Mouse (Mus musculus): ENCODE results near the gene Kansl1. TPM values are rescaled to one million over a fixed set of nuclear protein-coding genes. Genes with fewer than 3 reads are reported as not detected.
"Not testable (repeated sequence)": the region's sequence is repeated elsewhere in the genome, so short reads cannot be mapped to it uniquely, and the experiment has no call there.

The Kansl1 gene
- polyA plus RNA-seq, 1 experiment from 2014 or later, result 16.6 TPM

GRCm38 (mm10) chr11:104461551-104461950 is 7.1 kb downstream of the Kansl1 start:
- H3K9me3 ChIP-seq (replicated peaks; ENCODE audit: control insufficient read depth, low read length), result no peaks in the 10 kb centered on the region
- no peak overlapping the region for H3K27ac ChIP-seq (ENCODE audit: low read depth, low read length)
- no peak overlapping the region for H3K9ac ChIP-seq (ENCODE audit: low read depth, low read length)
- H3K4me1 ChIP-seq (ENCODE audit: control insufficient read depth, insufficient read depth, low read length), result no peaks in the 10 kb centered on the region
- no peaks in the 10 kb centered on the region for H3K27me3 ChIP-seq (ENCODE audit: control insufficient read depth, insufficient read depth, low read length)
- H3K4me2 ChIP-seq, result no peak overlapping the region
- ATAC-seq (replicated peaks; ENCODE audit: insufficient number of reproducible peaks, low FRiP score, low TSS enrichment), result no peak
- H3K4me3 ChIP-seq (ENCODE audit: low read depth, low read length), result no peak overlapping the region
- no peaks in the 10 kb centered on the region; the same call in 1 of the 2 replicates for H3K36me3 ChIP-seq (ENCODE audit: control insufficient read depth, insufficient read depth, low read length)

GRCm38 (mm10) chr11:104459671-104460070 is 9.0 kb downstream of the Kansl1 start:
- no peak for ATAC-seq (replicated peaks; ENCODE audit: insufficient number of reproducible peaks, low FRiP score, low TSS enrichment)
- H3K9ac ChIP-seq (ENCODE audit: low read depth, low read length), result no peak overlapping the region
- H3K4me3 ChIP-seq (ENCODE audit: low read depth, low read length), result no peak overlapping the region
- H3K4me1 ChIP-seq (ENCODE audit: control insufficient read depth, insufficient read depth, low read length), result no peaks in the 10 kb centered on the region
- no peaks in the 10 kb centered on the region; the same call in 1 of the 2 replicates for H3K36me3 ChIP-seq (ENCODE audit: control insufficient read depth, insufficient read depth, low read length)
- 86% methylated on average over 2 of the region's 2 CpGs for WGBS (ENCODE audit: insufficient replicate concordance)
- H3K27me3 ChIP-seq (ENCODE audit: control insufficient read depth, insufficient read depth, low read length), result no peaks in the 10 kb centered on the region
- H3K4me2 ChIP-seq, result no peak overlapping the region
- H3K27ac ChIP-seq (ENCODE audit: low read depth, low read length), result no peak overlapping the region
- H3K9me3 ChIP-seq (replicated peaks; ENCODE audit: control insufficient read depth, low read length), result no peaks in the 10 kb centered on the region

- Histone ChIP-seq H3K4me3 (ENCODE audit: low read depth, low read length) (no peak overlapping the region), H3K27ac (ENCODE audit: low read depth, low read length) (no peak overlapping the region), H3K4me2 (no peak overlapping the region), H3K9ac (ENCODE audit: low read depth, low read length) (no peak overlapping the region), H3K36me3 (ENCODE audit: control insufficient read depth, insufficient read depth, low read length) (no peaks in the 10 kb centered on the region; the same call in 1 of the 2 replicates), H3K9me3 (replicated peaks; ENCODE audit: control insufficient read depth, low read length) (no peaks in the 10 kb centered on the region), H3K27me3 (ENCODE audit: control insufficient read depth, insufficient read depth, low read length) (no peaks in the 10 kb centered on the region), H3K4me1 (ENCODE audit: control insufficient read depth, insufficient read depth, low read length) (no peaks in the 10 kb centered on the region)
- no peak for ATAC-seq (replicated peaks; ENCODE audit: insufficient number of reproducible peaks, low FRiP score, low TSS enrichment)
- 76% methylated on average over 2 of the region's 2 CpGs for WGBS (ENCODE audit: insufficient replicate concordance)
These were observed 10.2 kb downstream of the Kansl1 start for GRCm38 (mm10) chr11:104458507-104458906.

- Histone ChIP-seq H3K27ac (ENCODE audit: low read depth, low read length) (no peak overlapping the region), H3K4me2 (no peak overlapping the region), H3K9me3 (replicated peaks; ENCODE audit: control insufficient read depth, low read length) (peaks cover 3% of the 10 kb centered on the region; the same call in 1 of the 2 replicates), H3K36me3 (ENCODE audit: control insufficient read depth, insufficient read depth, low read length) (no peaks in the 10 kb centered on the region), H3K4me3 (ENCODE audit: low read depth, low read length) (no peak overlapping the region), H3K9ac (ENCODE audit: low read depth, low read length) (no peak overlapping the region), H3K27me3 (ENCODE audit: control insufficient read depth, insufficient read depth, low read length) (no peaks in the 10 kb centered on the region), H3K4me1 (ENCODE audit: control insufficient read depth, insufficient read depth, low read length) (no peaks in the 10 kb centered on the region)
- 100% methylated on average over 1 of the region's 1 CpGs for WGBS (ENCODE audit: insufficient replicate concordance)
- no peak for ATAC-seq (replicated peaks; ENCODE audit: insufficient number of reproducible peaks, low FRiP score, low TSS enrichment)
These were observed 16.0 kb downstream of the Kansl1 start for GRCm38 (mm10) chr11:104452709-104453108.

- ATAC-seq (replicated peaks; ENCODE audit: insufficient number of reproducible peaks, low FRiP score, low TSS enrichment), result no peak
- 89% methylated on average over 1 of the region's 1 CpGs for WGBS (ENCODE audit: insufficient replicate concordance)
- no peak overlapping the region for H3K9ac ChIP-seq (ENCODE audit: low read depth, low read length)
- H3K4me1 ChIP-seq (ENCODE audit: control insufficient read depth, insufficient read depth, low read length), result no peaks in the 10 kb centered on the region
- no peak overlapping the region for H3K4me3 ChIP-seq (ENCODE audit: low read depth, low read length)
- H3K36me3 ChIP-seq (ENCODE audit: control insufficient read depth, insufficient read depth, low read length), result no peaks in the 10 kb centered on the region
- no peak overlapping the region for H3K4me2 ChIP-seq
- H3K27ac ChIP-seq (ENCODE audit: low read depth, low read length), result no peak overlapping the region
- peaks cover 3% of the 10 kb centered on the region; the same call in 1 of the 2 replicates for H3K9me3 ChIP-seq (replicated peaks; ENCODE audit: control insufficient read depth, low read length)
- H3K27me3 ChIP-seq (ENCODE audit: control insufficient read depth, insufficient read depth, low read length), result no peaks in the 10 kb centered on the region
These were observed 17.4 kb downstream of the Kansl1 start for GRCm38 (mm10) chr11:104451239-104451638.

- not testable (repeated sequence) for H3K4me1 ChIP-seq (ENCODE audit: control insufficient read depth, insufficient read depth, low read length); ATAC-seq (replicated peaks; ENCODE audit: insufficient number of reproducible peaks, low FRiP score, low TSS enrichment); H3K9ac ChIP-seq (ENCODE audit: low read depth, low read length); H3K9me3 ChIP-seq (replicated peaks; ENCODE audit: control insufficient read depth, low read length); H3K4me3 ChIP-seq (ENCODE audit: low read depth, low read length); H3K27ac ChIP-seq (ENCODE audit: low read depth, low read length); H3K27me3 ChIP-seq (ENCODE audit: control insufficient read depth, insufficient read depth, low read length); H3K36me3 ChIP-seq (ENCODE audit: control insufficient read depth, insufficient read depth, low read length); H3K4me2 ChIP-seq
- WGBS (ENCODE audit: insufficient replicate concordance), result 71% methylated on average over 2 of the region's 2 CpGs
These were observed 20.2 kb downstream of the Kansl1 start for GRCm38 (mm10) chr11:104448499-104448898.

GRCm38 (mm10) chr11:104445538-104445937 is 23.1 kb downstream of the Kansl1 start:
- Histone ChIP-seq H3K4me3 (ENCODE audit: low read depth, low read length) (no peak overlapping the region), H3K4me1 (ENCODE audit: control insufficient read depth, insufficient read depth, low read length) (no peaks in the 10 kb centered on the region), H3K9ac (ENCODE audit: low read depth, low read length) (no peak overlapping the region), H3K36me3 (ENCODE audit: control insufficient read depth, insufficient read depth, low read length) (no peaks in the 10 kb centered on the region), H3K9me3 (replicated peaks; ENCODE audit: control insufficient read depth, low read length) (peaks cover 3% of the 10 kb centered on the region; the same call in 1 of the 2 replicates), H3K27me3 (ENCODE audit: control insufficient read depth, insufficient read depth, low read length) (no peaks in the 10 kb centered on the region), H3K27ac (ENCODE audit: low read depth, low read length) (no peak overlapping the region), H3K4me2 (no peak overlapping the region)
- 90% methylated on average over 2 of the region's 2 CpGs for WGBS (ENCODE audit: insufficient replicate concordance)
- no peak for ATAC-seq (replicated peaks; ENCODE audit: insufficient number of reproducible peaks, low FRiP score, low TSS enrichment)

GRCm38 (mm10) chr11:104445044-104445443 is 23.6 kb downstream of the Kansl1 start:
- peaks cover 3% of the 10 kb centered on the region; the same call in 1 of the 2 replicates for H3K9me3 ChIP-seq (replicated peaks; ENCODE audit: control insufficient read depth, low read length)
- H3K4me1 ChIP-seq (ENCODE audit: control insufficient read depth, insufficient read depth, low read length), result no peaks in the 10 kb centered on the region
- H3K4me3 ChIP-seq (ENCODE audit: low read depth, low read length), result no peak overlapping the region
- no peak overlapping the region for H3K9ac ChIP-seq (ENCODE audit: low read depth, low read length)
- no peak overlapping the region for H3K4me2 ChIP-seq
- ATAC-seq (replicated peaks; ENCODE audit: insufficient number of reproducible peaks, low FRiP score, low TSS enrichment), result no peak
- H3K36me3 ChIP-seq (ENCODE audit: control insufficient read depth, insufficient read depth, low read length), result no peaks in the 10 kb centered on the region
- no peaks in the 10 kb centered on the region for H3K27me3 ChIP-seq (ENCODE audit: control insufficient read depth, insufficient read depth, low read length)
- no peak overlapping the region for H3K27ac ChIP-seq (ENCODE audit: low read depth, low read length)
- WGBS (ENCODE audit: insufficient replicate concordance), result 92% methylated on average over 1 of the region's 1 CpGs

GRCm38 (mm10) chr11:104443359-104443758 is 25.3 kb downstream of the Kansl1 start:
- H3K4me2 ChIP-seq, result peak overlapping the region; percentile 67
- no peak overlapping the region for H3K9ac ChIP-seq (ENCODE audit: low read depth, low read length)
- no peak for ATAC-seq (replicated peaks; ENCODE audit: insufficient number of reproducible peaks, low FRiP score, low TSS enrichment)
- H3K4me1 ChIP-seq (ENCODE audit: control insufficient read depth, insufficient read depth, low read length), result peaks cover 2% of the 10 kb centered on the region; the same call in 1 of the 2 replicates
- no peaks in the 10 kb centered on the region for H3K36me3 ChIP-seq (ENCODE audit: control insufficient read depth, insufficient read depth, low read length)
- H3K4me3 ChIP-seq (ENCODE audit: low read depth, low read length), result peak overlapping the region; percentile 93
- WGBS (ENCODE audit: insufficient replicate concordance), result 41% methylated on average over 2 of the region's 2 CpGs
- no peaks in the 10 kb centered on the region for H3K9me3 ChIP-seq (replicated peaks; ENCODE audit: control insufficient read depth, low read length)
- no peaks in the 10 kb centered on the region for H3K27me3 ChIP-seq (ENCODE audit: control insufficient read depth, insufficient read depth, low read length)
- H3K27ac ChIP-seq (ENCODE audit: low read depth, low read length), result peak overlapping the region; percentile 100; the same call in 1 of the 2 replicates

All from heart, embryonic 11.5 days (tissue).